Mouse (Mus musculus): ENCODE data around the gene Fyn. TPM values are rescaled to one million over a fixed set of nuclear protein-coding genes. Genes with fewer than 3 reads are reported as not detected.

Gene Fyn
- polyA plus RNA-seq (2012; rRNA removed) = 40.6 and 50.2 TPM in 2 replicates

GRCm38 (mm10) chr10:39368572-39369135 lies at the start of gene Fyn:
Gene Fyn (plus strand): TSS chr10:39368855.

GRCm38 (mm10) chr10:39612633-39612988 lies 244.0 kb downstream of the Fyn start, which contains the start of gene Traf3ip2:
Gene Traf3ip2 (plus strand): TSS chr10:39612934.

Other genes starting within 250 kb of the Fyn start
- 2.3 and 3.3 TPM in 2 replicates for gene Fam229b, start 234.9 kb upstream of the Fyn start, polyA plus RNA-seq (2012; rRNA removed)
- gene Tube1, start 234.9 kb upstream of the Fyn start, polyA plus RNA-seq (2012; rRNA removed) = 3.4 TPM in 2 replicates
- 0.09 and 0.28 TPM in 2 replicates for gene Ccn6, start 205.1 kb upstream of the Fyn start, polyA plus RNA-seq (2012; rRNA removed)
- gene Traf3ip2, start 244.1 kb downstream of the Fyn start, polyA plus RNA-seq (2012; rRNA removed) = 35.2 and 37.8 TPM in 2 replicates

All from ovary, adult 2 months (tissue).